Mouse (Mus musculus) gastrocnemius, adult 8-10 months (tissue): ENCODE measurements around the gene Lrrc28. TPM values are rescaled to one million over a fixed set of nuclear protein-coding genes. Genes with fewer than 3 reads are reported as not detected.

Experiments
- DNase-seq, 2 experiments: peaks; one replicate each; pipeline ENCODE4 v3.0.0; 2022; ENCODE audit warnings: low spot score in 2 of 2
- total RNA-seq, 4 experiments: library from RNA; stranded (reverse); gene quantifications; 2 replicates each; pipeline ENCODE4 v1.2.4; 2022

The Lrrc28 gene
- 10 to 100 TPM; 26.2 to 35.8 (median 27.6) TPM for total RNA-seq

- peak; percentile 99 for DNase-seq
Measured at GRCm38 (mm10) chr7:67644833-67645680, at the start of gene Lrrc28. Gene Lrrc28 (minus strand): TSS chr7:67645268.

DNA sequence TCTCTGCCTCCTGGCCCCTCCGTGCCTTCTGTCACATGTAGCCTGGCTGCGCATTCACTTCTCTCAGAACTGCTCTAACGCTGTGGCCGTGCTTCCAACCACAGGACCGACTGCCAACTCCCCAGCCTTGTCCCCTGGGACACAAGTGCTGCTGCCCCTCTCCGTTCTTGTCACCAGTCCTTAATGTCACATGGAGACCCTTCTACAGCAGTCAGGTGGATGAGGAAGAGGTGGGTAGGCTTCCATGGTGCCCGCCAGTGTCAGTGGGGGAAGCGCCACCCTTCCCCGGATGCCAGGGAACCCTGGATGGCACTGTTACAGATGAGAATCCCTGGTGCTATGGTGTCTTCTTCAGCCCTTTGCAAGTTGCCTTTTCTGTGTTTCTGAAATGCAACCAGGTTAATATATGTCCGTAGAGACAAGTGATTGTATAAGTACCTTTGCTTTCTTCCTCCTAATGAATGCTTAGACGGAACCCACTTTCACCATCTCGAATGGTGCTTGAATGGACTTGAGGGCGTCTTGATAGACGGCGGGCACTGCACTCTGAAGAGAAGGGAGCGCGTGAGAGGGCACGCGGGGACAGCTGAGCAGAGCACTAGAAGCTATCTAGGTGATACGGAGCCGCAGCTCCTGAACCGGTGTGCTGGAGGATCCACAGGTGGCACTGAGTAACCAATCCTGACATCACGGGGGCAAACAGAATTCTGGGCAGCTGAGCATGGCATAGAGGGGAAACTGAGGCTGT is 47.9 kb upstream of the Lrrc28 start:
- no peak for DNase-seq

- no peak for DNase-seq
Measured at GRCm38 (mm10) chr7:67692141-67692540, 47.1 kb upstream of the Lrrc28 start.

DNA sequence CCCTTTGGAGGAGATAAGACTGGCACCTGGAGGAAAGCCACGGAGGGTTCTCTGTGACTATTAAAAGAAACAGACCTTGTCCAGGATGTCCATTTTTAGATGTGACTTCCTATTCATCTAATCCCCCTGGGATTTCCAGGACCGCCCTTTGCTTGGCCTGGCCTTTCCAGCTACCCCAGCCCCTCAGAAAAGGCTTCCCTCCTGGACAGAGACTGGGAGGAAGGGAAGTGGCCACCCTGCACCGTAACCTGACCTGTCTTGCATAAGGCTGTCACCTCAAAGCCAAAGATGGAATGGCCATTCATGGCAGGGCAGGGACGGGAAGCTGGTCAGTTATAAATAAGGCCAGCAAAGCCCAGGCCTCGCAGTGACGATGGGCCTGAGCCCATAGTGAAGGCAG is 46.0 kb upstream of the Lrrc28 start:
- DNase-seq = peak; percentile 39 to 71

DNA sequence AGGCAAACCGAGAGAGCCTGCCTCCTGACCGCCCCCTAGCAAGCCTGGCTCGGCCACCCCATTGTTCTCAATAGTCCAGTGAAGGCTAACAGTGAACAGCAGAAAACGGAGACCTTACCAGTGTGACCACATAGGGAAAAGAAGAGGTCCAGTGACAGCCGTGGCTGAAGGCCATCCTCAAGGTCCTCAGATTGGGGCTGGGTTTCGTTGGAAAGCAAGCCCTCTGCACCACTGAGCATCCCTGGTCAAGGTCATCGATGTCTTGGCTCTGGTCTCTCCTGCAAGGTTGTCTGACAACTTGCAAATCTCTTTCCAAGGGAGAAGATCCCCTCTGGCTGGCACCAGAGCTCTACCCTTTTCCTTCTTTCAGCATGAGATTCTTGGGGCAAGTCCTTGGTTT is 44.7 kb upstream of the Lrrc28 start:
- DNase-seq = no peak

DNA sequence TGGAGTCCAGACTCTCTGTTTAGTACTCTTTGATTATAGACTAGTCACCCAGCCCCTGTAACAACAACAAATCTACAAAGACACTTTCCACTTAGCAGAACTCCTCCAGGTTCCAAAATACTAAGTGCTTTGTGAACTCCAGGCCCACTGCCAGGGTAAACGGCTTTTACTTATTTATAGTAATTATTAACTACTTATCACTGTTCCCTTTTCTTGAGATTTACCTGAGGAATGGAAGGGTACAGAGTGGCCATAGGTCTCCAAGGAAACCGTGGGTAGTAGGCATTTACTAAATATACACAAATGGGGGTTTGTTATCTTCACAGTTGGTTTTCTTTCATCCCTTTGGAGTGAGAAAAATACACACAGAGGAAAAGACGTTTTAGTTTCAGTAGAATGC is 43.2 kb upstream of the Lrrc28 start:
- DNase-seq = no peak

DNA sequence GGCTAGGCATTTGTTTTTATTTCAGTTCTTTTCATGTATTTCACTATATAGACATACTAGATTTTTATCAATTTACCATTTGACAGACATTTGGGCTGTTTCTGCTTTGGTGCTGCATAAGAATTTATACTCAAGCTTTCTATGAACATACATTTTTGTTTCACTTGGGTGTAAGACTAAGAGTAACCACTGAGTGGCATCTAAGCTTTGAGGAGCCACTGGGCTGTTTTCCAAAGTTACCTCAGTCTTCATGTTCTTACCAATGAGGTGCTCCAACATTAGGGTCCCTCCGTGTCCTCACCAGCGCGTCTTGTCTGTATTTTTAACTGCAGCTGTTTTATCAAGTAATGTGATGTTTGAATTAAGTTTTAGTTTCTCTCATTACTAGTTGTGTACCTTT is 41.5 kb upstream of the Lrrc28 start:
- no peak for DNase-seq

- no peak for DNase-seq
Measured at GRCm38 (mm10) chr7:67683006-67683405, 37.9 kb upstream of the Lrrc28 start.

DNA sequence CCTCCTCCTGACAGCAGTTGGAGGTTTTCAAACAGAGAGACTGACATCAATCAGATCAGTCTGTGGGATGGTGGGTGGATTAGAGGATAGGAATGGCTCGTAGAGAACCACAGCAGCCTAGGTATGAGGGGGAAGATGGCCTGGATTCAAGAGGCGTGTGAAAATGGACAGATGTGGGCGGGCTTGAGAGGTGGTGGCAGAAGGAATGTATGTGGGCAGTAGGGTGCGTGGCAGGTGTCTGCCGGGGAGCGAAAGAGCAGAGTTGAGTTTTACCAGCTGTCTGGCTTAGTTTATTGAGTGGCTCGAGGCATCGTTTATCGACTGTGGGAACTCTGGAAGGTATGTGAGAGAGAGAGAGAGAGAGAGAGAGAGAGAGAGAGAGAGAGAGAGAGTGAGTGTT is 36.0 kb upstream of the Lrrc28 start:
- no peak for DNase-seq

DNA sequence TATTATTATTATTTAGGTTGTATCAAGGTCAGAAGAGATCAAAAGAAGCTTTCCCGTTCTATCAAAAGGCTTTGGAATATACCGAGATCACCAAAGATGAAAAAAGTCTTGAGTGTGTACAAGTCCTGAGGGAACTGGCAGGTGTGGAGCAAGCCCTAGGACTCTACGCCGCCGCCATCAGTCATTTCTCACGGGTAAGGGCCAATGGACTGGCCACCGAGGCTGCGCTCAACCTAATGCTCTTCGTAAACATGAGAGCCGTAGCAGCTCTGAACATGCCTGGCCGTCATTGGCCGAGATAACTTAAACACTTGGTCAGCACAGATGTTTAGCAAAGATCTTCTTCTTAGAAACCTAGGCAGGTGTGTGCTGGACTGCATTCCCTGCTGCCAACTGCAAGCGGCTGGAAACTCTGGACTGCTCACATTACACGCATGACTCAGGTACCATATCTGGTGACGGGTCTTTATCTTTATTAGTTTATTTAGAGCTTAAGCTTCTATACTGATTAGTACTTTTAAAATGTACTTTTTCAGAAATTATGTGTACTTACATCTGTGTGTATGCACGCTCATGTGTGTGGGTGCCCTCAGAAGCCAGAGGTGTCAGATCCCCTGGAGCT is 33.9 kb upstream of the Lrrc28 start:
- DNase-seq = no peak

DNA sequence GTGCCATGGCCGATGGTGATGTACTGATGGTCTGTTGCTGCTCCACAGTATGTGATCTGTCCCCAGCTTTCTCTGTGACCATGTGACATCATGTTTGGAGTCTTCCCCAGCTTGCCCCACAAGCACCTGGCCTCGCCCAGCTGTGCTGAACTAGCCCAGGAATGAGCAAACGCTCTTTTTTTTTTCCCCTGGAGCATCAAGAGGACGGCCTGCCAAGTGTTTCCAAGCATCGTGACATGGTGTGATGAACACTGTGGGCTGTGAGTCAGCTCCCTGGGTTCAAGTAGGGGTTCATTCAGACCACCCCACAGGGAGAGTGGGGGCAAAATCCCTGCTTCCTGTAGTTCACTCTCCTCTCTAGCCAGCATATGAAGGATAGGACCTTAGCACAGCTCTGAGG is 28.6 kb upstream of the Lrrc28 start:
- DNase-seq = no peak

DNA sequence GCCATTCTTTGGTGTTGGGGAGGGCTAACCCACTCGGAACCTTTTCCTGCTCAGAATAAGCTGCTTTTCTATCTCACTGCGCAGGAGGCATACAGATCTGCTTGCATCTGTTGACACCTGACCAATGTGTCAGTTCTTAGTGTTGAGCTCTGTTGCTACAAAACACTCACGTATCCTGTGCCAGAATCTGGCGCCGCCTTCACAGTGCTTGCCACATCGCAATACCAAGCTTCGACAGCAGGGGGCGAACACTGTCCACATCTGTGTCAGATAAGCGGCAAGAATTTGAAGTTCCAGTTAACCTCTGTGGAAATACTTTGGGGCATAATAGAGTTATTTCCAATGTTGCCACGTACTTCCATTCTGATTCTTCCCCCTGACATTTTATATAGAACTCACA is 27.6 kb upstream of the Lrrc28 start:
- DNase-seq = peak; percentile 94

DNA sequence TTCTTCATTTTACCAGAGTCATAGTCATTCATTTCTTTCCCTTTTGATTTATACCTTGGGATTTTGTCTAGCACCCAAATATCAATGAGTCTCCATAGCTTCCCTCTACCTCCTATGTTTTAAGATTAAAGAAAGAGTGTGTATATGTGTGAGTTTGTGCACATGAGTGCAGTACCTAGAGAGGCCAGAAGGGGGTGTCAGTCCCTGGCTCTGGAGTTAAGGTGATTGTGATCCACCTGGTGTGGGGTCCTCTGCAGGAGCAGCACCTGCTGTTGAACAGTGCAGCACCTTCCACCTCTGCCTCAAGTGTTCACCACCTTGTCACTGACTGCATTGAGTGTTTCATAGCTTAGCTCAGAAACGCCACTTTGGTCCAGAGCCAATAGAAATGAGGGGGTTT is 25.9 kb upstream of the Lrrc28 start:
- no peak for DNase-seq

GRCm38 (mm10) chr7:67663981-67664694 is 19.1 kb upstream of the Lrrc28 start:
- no peak for DNase-seq

DNA sequence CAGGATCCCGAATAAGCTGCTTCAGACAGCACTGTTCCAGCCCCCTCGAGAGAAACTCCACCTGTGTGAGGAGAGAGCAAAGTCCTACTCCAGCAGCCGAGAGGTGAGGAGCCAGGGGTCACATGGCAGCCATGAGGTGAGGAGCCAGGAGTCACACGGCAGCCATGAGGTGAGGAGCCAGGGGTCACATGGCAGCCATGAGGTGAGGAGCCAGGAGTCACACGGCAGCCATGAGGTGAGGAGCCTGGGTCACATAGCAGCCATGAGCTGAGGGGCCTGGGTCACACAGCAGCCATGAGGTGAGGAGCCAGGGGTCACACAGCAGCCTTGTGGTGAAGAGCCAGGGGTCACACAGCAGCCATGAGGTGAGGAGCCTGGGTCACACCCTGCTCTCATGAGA is 17.4 kb upstream of the Lrrc28 start:
- DNase-seq = no peak

DNA sequence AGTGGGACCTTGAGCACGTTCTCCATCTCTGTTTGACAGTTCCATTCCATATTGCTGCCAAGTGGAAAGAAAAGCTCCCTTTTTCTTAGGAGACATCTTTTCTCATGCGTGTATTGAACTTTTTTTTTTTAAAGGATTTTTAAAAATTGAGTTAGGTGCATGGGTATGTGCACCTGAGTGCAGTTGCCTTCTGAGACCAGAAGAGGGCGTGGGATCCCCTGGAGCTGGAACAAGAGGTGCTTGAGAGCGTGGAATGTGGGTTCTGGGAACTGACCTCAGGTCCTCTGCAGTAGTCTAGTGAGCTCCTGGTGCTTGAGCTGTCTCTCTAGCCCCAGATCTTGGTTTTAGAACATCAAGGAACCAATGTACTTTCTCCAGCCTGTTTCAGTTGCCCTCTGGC is 13.0 kb upstream of the Lrrc28 start:
- no peak for DNase-seq

- DNase-seq = no peak
Measured at GRCm38 (mm10) chr7:67655186-67655585, 10.1 kb upstream of the Lrrc28 start.

GRCm38 (mm10) chr7:67654668-67655067 is 9.6 kb upstream of the Lrrc28 start:
- no peak for DNase-seq

DNA sequence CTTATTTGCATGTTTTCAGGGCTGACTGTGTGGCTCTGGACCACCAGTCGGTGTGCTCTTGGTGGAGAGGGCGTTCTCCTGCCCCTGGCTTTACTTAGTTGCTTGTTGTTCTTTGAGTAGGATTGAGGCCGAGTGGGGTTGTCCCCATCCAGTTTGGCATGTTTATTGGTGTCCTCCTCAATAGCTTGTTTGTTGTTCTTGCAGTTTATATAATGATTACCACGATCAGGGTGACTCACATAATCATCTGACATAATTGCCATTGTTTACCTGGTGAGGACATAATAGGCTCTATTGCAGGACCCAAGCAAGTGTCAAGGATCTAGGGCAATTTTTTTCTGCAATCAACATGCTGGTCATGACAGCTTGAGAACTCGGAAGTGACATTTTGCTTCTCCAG is 7.1 kb upstream of the Lrrc28 start:
- DNase-seq = no peak

DNA sequence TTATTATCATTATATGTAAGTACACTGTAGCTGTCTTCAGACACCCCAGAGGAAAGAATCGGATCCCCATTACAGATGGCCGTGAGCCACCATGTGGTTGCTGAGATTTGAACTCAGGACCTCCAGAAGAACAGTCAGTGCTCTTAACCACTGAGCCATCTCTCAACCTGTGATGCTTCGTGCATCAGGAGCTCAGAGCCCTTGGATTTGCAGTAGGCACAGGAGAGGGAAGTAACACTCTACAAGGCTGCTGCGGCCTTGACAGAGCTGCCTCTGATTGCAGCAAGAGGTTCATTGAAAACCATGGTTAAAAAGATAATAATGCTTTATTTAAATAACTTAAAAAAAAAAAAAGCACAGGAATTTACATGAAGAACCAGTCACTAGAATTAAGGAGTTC is 3.3 kb upstream of the Lrrc28 start:
- no peak for DNase-seq

GRCm38 (mm10) chr7:67647277-67647676 is 2.2 kb upstream of the Lrrc28 start, which contains the start of gene Ttc23:
Gene Ttc23 (plus strand): TSS chr7:67647410.
- DNase-seq = no peak

GRCm38 (mm10) chr7:67646131-67646530 is 1.1 kb upstream of the Lrrc28 start:
- DNase-seq = no peak
